Mouse (Mus musculus) cerebellum, adult (tissue): Measurements from ENCODE around the gene Ugt1a8.
A peak's percentile ranks its signal among the peaks of the same experiment; 100 is the strongest.

Experiments
- ATAC-seq: cut with Nextera tagmentation; 2 replicates; pipeline ENCODE4 v1.9.2; 2017; ENCODE audit warnings: mild to moderate bottlenecking, moderate library complexity, mixed read lengths; ENCODE audit not compliant: insufficient number of reproducible peaks, low FRiP score, low TSS enrichment

The Ugt1a8 gene

GRCm38 (mm10) chr1:88255466-88255857, 167.8 kb downstream of the Ugt1a8 start:
- 0 out of 2 replicates have a peak, but pooled peaks have one; percentile 0 for ATAC-seq

GRCm38 (mm10) chr1:88255989-88256754, 168.6 kb downstream of the Ugt1a8 start:
- ATAC-seq, result 0 out of 2 replicates have a peak, but pooled peaks have one; percentile 3

DNA sequence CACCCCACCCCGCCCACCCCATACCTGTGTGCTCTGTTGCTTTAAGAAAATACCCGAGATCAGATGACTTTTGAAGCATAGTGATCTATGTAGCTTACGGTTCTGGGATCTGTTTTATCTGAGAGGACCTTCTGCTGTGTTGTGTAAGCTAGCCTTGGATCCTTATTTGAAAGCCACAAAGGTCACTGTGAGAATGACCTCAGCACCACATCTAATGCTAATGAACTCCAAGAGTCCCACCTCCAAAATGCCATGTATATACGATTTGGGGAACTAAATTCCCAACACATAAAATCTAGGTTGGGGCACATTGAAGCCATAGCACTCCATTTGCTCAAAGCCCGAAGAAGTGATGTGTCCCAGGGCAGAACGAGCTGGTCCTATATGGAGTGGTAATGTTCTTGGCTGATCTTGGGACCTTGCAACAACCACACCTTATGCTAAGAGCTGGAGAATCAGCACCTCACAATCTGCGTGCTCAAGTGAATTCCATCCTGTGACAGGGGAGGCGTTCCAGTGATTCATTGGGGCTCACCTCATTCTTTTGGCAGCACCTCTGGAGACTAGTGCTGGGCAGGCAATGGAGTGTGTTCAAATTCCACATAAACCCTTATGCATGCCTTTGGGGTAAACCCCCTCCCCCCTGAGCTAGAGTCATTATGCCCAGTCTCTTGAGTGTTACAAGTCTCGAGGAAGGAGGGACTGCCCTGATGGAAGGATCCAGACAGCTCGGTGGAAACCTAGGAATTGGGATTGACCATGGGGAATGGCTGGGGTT, 169.5 kb downstream of the Ugt1a8 start:
- ATAC-seq, result no peak

DNA sequence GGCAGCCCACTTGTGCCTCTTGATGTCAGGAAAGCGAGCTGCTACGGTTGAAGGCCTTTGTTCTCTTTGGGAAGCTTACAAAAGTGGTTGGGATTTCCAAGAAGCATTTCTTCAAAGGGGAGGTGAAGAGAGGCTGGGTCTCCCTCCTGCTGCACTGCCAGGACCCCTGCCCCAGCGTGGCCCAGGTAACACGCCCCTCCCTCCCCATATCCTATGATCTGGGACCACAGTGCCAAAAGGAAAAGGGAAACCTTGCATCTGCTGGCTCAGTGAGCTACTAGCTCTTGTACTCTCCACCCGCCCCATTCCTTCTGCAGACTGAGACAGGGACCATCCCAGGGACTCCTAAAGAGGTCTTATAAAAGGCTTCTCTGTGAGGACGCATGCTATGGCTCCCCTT, 170.1 kb downstream of the Ugt1a8 start:
- no peak for ATAC-seq

GRCm38 (mm10) chr1:88258361-88258760, 170.7 kb downstream of the Ugt1a8 start:
- ATAC-seq, result no peak

GRCm38 (mm10) chr1:88258881-88259642, 171.4 kb downstream of the Ugt1a8 start:
- ATAC-seq, result no peak

DNA sequence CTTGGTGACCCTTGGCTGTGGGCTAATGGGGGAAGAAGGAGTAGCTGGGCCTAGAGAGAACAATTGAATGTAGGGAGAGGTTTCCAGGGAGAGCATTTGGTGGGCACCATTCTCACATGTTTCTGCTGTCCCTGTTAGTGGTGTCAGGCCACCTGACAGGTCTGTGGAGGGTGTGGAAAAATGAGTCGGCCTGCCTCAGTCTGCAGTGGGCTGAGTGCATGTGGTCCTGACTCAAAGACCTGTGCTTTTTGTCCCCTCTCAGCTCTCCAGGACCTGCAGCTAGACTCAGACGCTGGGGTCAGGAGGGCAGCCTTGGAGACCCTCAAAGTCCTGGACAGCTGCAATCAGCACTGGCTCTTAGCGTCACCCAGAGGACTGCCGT, 172.0 kb downstream of the Ugt1a8 start:
- no peak for ATAC-seq

DNA sequence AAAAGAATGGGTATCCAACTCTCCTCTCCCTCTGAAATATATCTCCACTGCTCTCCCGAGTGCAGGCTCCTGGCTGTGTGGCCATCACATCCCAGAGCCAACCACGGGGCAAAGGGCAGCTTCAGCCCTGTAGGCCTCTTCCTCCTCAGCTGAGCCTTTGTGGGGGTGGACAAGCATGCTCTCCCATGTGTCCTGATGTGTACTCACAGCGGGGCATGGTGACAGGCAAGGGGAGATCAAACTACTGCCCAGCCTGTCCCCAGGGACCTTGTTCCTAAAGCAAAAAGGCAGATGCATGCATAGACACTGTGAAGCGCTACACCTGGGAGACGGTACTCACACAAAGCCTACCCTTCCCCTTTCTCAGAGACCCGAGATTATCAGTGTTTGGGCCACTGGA, 172.5 kb downstream of the Ugt1a8 start:
- ATAC-seq, result no peak

DNA sequence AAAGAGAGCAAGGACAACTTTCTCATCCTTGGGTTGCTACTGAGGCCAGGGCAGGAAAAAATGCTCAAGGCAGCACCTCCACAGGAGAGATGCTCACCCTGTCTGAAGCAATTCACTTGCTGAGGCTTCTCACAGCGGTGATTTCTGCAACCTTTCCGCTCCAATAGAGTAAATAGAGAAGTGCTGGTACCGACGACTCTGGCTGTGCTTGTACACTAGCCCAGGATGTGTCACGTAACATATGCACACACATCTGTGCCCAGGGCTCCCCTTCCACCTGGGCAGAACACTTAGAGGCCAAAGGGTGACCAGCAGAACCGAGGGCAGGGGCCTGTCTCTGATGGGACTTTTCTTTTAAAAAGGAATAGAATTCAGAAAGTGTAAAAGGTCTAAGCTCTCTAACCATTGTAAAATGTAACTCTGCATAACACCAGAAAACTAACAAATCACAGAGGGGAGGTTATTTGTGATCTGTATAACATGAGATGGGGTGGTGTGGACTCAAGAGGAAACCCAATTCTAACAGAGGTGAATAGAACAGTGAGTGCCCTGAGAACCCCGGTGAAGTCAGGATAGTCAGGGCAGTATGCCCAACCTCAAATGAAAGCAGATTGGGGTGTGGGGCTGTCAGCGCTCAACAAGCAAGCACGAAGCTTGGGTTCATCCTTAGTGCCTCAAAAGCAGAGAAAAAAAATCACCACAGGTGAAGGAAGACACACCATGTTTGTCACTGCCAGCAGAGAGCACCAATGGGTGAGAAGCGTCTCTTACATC, 173.2 kb downstream of the Ugt1a8 start:
- ATAC-seq, result no peak

GRCm38 (mm10) chr1:88261706-88262105, 174.1 kb downstream of the Ugt1a8 start:
- ATAC-seq, result no peak

DNA sequence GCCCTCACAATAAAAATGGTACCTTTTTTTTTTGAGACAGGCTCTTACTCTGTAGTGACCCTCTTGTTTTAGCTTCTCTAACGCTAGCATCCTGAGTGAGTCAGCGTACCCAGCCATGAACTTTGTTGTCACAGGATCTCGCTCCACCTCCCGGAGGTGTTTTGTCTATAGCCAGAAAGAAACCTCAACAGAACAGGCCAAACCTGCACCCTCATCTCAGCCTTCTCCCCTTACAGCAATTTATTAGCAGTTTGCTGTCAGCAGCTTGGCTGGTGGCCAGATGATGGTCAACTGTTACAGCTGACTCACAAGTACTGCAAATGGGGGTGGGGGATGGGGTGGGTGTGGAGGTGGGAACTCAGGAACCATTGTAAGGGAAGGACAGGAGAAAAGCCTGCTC, 174.6 kb downstream of the Ugt1a8 start:
- no peak for ATAC-seq

GRCm38 (mm10) chr1:88262961-88263360, 175.3 kb downstream of the Ugt1a8 start:
- no peak for ATAC-seq

GRCm38 (mm10) chr1:88263778-88264177, 176.2 kb downstream of the Ugt1a8 start:
- ATAC-seq, result no peak

DNA sequence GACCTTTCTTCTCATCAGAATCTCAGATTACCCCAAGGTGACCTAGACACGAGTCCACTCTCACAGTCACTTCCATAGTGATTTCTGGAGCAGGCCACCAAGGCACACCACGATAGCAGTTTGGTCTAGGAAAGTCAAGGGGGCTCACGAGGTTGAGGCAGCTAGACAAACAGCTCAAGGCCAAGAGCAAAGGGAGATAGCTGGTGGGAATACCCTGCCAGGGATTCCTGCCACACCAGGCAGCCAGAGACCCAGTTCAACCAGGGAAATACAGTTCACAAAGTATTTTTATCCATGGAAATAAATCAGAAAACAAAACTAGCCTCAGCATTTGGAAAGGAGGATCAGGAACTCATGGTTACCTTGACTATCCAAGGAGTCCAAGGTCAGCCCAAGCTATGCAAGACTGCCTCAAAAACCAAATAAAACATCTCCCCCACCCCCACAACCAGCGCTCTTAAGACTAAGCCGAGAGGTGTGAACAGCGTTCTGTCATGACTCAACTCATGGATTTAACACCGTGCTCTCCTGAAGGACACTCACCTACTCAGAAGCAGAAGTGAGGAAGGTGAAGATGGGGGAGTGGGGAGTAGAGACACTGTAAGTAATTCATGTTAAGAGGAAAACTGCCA, 176.7 kb downstream of the Ugt1a8 start:
- ATAC-seq, result no peak

DNA sequence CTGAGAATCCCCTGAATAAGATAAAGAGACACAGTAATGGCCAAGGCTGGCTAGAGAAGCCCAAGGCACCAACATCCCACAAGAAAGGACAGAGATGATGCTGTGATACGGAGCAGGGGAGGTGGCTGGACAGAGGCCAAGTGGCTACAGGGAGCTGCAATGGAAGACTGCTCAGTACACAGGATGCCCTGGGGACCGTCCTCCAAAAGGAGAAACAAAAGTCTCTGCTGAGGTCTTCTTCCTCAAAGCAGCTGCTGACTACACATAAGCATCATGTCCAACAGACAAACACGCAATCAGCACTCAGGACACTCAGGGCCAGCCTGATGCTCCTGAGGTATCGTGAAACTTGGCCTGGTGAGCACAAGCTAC, 177.2 kb downstream of the Ugt1a8 start:
- no peak for ATAC-seq

- ATAC-seq, result no peak
Observed at GRCm38 (mm10) chr1:88266123-88266522, 178.5 kb downstream of the Ugt1a8 start.

DNA sequence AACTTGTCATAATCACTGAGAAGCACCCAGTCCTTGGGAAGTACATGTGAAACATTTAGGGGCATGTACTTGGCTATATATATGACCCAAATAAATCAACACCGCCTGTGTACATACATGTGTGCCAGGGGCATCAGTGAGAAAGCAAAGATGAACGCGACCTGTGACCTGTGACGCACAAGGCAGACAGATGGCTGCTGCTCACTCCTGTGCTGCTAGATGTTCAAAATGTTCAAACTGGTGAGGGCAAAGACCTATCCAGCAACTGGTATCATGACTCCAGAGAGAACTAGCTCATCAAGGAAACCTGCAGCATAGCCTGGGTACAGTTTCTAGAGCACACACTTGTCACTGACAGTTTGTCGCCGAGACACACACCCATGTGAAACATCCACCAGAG, 179.9 kb downstream of the Ugt1a8 start:
- no peak for ATAC-seq

DNA sequence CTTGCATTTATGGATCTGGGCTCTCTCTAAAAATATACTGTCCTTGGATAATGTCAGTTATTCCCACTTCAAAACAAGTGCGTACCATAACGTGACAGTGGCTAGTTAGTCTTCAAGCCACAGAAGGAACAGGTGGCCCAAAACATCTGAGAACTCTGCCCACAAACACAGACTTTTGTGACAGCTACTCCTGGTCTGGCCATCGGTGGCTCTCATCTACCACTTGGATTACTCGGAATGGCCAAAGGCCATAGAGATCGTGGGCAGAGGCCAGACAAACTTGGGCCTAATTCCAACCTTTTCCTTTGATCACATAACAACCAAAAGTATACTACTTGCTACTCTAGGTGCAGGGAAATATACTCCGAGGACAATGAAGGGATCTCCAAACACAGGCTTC, 180.5 kb downstream of the Ugt1a8 start:
- ATAC-seq, result no peak
